Mouse (Mus musculus): Measurements from ENCODE around the gene Setdb1. TPM values are rescaled to one million over a fixed set of nuclear protein-coding genes. Genes with fewer than 3 reads are reported as not detected.

The Setdb1 gene
- polyA plus RNA-seq, 1 experiment from 2014 or later, result 56.5 TPM

GRCm38 (mm10) chr3:95323429-95323828 is 33.6 kb downstream of the Setdb1 start:
- no peak overlapping the region for H3K9ac ChIP-seq (ENCODE audit: low read depth, low read length)
- peaks cover 93% of the 10 kb centered on the region for H3K36me3 ChIP-seq (ENCODE audit: control insufficient read depth, insufficient read depth, low read length)
- H3K27ac ChIP-seq (ENCODE audit: low read depth, low read length), result no peak overlapping the region
- 93% methylated on average over 3 of the region's 3 CpGs for WGBS
- H3K4me3 ChIP-seq (ENCODE audit: low read length), result no peak overlapping the region
- no peak overlapping the region for H3K4me2 ChIP-seq (replicated peaks; ENCODE audit: low read depth, low read length)
- no peaks in the 10 kb centered on the region for H3K9me3 ChIP-seq (ENCODE audit: control insufficient read depth, low read length)
- peaks cover 5% of the 10 kb centered on the region; the same call in 1 of the 2 replicates for H3K4me1 ChIP-seq (ENCODE audit: control insufficient read depth, insufficient read depth, low read length)
- no peak for ATAC-seq (ENCODE audit: low FRiP score, low TSS enrichment)
- H3K27me3 ChIP-seq (ENCODE audit: control insufficient read depth, insufficient read depth, low read length), result no peaks in the 10 kb centered on the region

GRCm38 (mm10) chr3:95319701-95320625 is 37.0 kb downstream of the Setdb1 start:
- Histone ChIP-seq H3K9ac (ENCODE audit: low read depth, low read length) (no peak overlapping the region), H3K27me3 (ENCODE audit: control insufficient read depth, insufficient read depth, low read length) (no peaks in the 10 kb centered on the region), H3K4me3 (ENCODE audit: low read length) (no peak overlapping the region), H3K27ac (ENCODE audit: low read depth, low read length) (no peak overlapping the region), H3K4me1 (ENCODE audit: control insufficient read depth, insufficient read depth, low read length) (peaks cover 22% of the 10 kb centered on the region), H3K4me2 (replicated peaks; ENCODE audit: low read depth, low read length) (no peak overlapping the region), H3K9me3 (ENCODE audit: control insufficient read depth, low read length) (no peaks in the 10 kb centered on the region), H3K36me3 (ENCODE audit: control insufficient read depth, insufficient read depth, low read length) (peaks cover 58% of the 10 kb centered on the region)
- no peak for ATAC-seq (ENCODE audit: low FRiP score, low TSS enrichment)
- WGBS, result 69% methylated on average over 12 of the region's 12 CpGs

GRCm38 (mm10) chr3:95319110-95319509 is 37.9 kb downstream of the Setdb1 start:
- H3K9me3 ChIP-seq (ENCODE audit: control insufficient read depth, low read length), result no peaks in the 10 kb centered on the region
- no peak overlapping the region for H3K4me2 ChIP-seq (replicated peaks; ENCODE audit: low read depth, low read length)
- WGBS, result 77% methylated on average over 2 of the region's 2 CpGs
- H3K9ac ChIP-seq (ENCODE audit: low read depth, low read length), result no peak overlapping the region
- no peak overlapping the region for H3K4me3 ChIP-seq (ENCODE audit: low read length)
- no peaks in the 10 kb centered on the region for H3K27me3 ChIP-seq (ENCODE audit: control insufficient read depth, insufficient read depth, low read length)
- H3K27ac ChIP-seq (ENCODE audit: low read depth, low read length), result no peak overlapping the region
- H3K4me1 ChIP-seq (ENCODE audit: control insufficient read depth, insufficient read depth, low read length), result peaks cover 22% of the 10 kb centered on the region
- no peak for ATAC-seq (ENCODE audit: low FRiP score, low TSS enrichment)
- peaks cover 50% of the 10 kb centered on the region for H3K36me3 ChIP-seq (ENCODE audit: control insufficient read depth, insufficient read depth, low read length)

- Histone ChIP-seq H3K27ac (ENCODE audit: low read depth, low read length) (no peak overlapping the region), H3K9ac (ENCODE audit: low read depth, low read length) (no peak overlapping the region), H3K9me3 (ENCODE audit: control insufficient read depth, low read length) (no peaks in the 10 kb centered on the region), H3K27me3 (ENCODE audit: control insufficient read depth, insufficient read depth, low read length) (no peaks in the 10 kb centered on the region), H3K4me2 (replicated peaks; ENCODE audit: low read depth, low read length) (no peak overlapping the region), H3K36me3 (ENCODE audit: control insufficient read depth, insufficient read depth, low read length) (peaks cover 44% of the 10 kb centered on the region), H3K4me1 (ENCODE audit: control insufficient read depth, insufficient read depth, low read length) (peaks cover 22% of the 10 kb centered on the region), H3K4me3 (ENCODE audit: low read length) (no peak overlapping the region)
- ATAC-seq (ENCODE audit: low FRiP score, low TSS enrichment), result no peak
- 55% methylated on average over 6 of the region's 6 CpGs for WGBS
Observed at GRCm38 (mm10) chr3:95318548-95318947, 38.5 kb downstream of the Setdb1 start.

GRCm38 (mm10) chr3:95317414-95318080 is 39.5 kb downstream of the Setdb1 start:
- WGBS, result 23% methylated on average over 12 of the region's 12 CpGs
- no peak overlapping the region for H3K27ac ChIP-seq (ENCODE audit: low read depth, low read length)
- H3K36me3 ChIP-seq (ENCODE audit: control insufficient read depth, insufficient read depth, low read length), result peaks cover 34% of the 10 kb centered on the region
- no peak overlapping the region for H3K4me3 ChIP-seq (ENCODE audit: low read length)
- ATAC-seq (ENCODE audit: low FRiP score, low TSS enrichment), result no peak
- H3K27me3 ChIP-seq (ENCODE audit: control insufficient read depth, insufficient read depth, low read length), result no peaks in the 10 kb centered on the region
- H3K4me2 ChIP-seq (replicated peaks; ENCODE audit: low read depth, low read length), result no peak overlapping the region
- H3K4me1 ChIP-seq (ENCODE audit: control insufficient read depth, insufficient read depth, low read length), result peaks cover 22% of the 10 kb centered on the region
- H3K9ac ChIP-seq (ENCODE audit: low read depth, low read length), result no peak overlapping the region
- no peaks in the 10 kb centered on the region for H3K9me3 ChIP-seq (ENCODE audit: control insufficient read depth, low read length)

GRCm38 (mm10) chr3:95315844-95316550 is 41.0 kb downstream of the Setdb1 start:
- 17% methylated on average over 9 of the region's 9 CpGs for WGBS
- peak overlapping the region; percentile 95; the same call in 1 of the 2 replicates for H3K27ac ChIP-seq (ENCODE audit: low read depth, low read length)
- peaks cover 22% of the 10 kb centered on the region for H3K4me1 ChIP-seq (ENCODE audit: control insufficient read depth, insufficient read depth, low read length)
- no peak for ATAC-seq (ENCODE audit: low FRiP score, low TSS enrichment)
- H3K9me3 ChIP-seq (ENCODE audit: control insufficient read depth, low read length), result no peaks in the 10 kb centered on the region
- H3K27me3 ChIP-seq (ENCODE audit: control insufficient read depth, insufficient read depth, low read length), result no peaks in the 10 kb centered on the region
- peak overlapping the region; percentile 56 for H3K4me2 ChIP-seq (replicated peaks; ENCODE audit: low read depth, low read length)
- peak overlapping the region; percentile 91 for H3K4me3 ChIP-seq (ENCODE audit: low read length)
- H3K9ac ChIP-seq (ENCODE audit: low read depth, low read length), result peak overlapping the region; percentile 98
- H3K36me3 ChIP-seq (ENCODE audit: control insufficient read depth, insufficient read depth, low read length), result peaks cover 19% of the 10 kb centered on the region

- ATAC-seq (ENCODE audit: low FRiP score, low TSS enrichment), result peak; percentile 94
- no peaks in the 10 kb centered on the region for H3K9me3 ChIP-seq (ENCODE audit: control insufficient read depth, low read length)
- WGBS, result under 1% methylated on average over 53 of the region's 71 CpGs
- peak overlapping the region; percentile 95 for H3K27ac ChIP-seq (ENCODE audit: low read depth, low read length)
- peaks cover 22% of the 10 kb centered on the region for H3K4me1 ChIP-seq (ENCODE audit: control insufficient read depth, insufficient read depth, low read length)
- peak overlapping the region; percentile 91 for H3K4me3 ChIP-seq (ENCODE audit: low read length)
- H3K4me2 ChIP-seq (replicated peaks; ENCODE audit: low read depth, low read length), result peak overlapping the region; percentile 56
- peaks cover 12% of the 10 kb centered on the region; the same call in 1 of the 2 replicates for H3K36me3 ChIP-seq (ENCODE audit: control insufficient read depth, insufficient read depth, low read length)
- H3K27me3 ChIP-seq (ENCODE audit: control insufficient read depth, insufficient read depth, low read length), result no peaks in the 10 kb centered on the region
- peak overlapping the region; percentile 98 for H3K9ac ChIP-seq (ENCODE audit: low read depth, low read length)
Observed at GRCm38 (mm10) chr3:95315094-95315843, 41.7 kb downstream of the Setdb1 start.

GRCm38 (mm10) chr3:95314486-95315093 is 42.4 kb downstream of the Setdb1 start, which contains the start of gene Cers2:
Cers2 (plus strand) TSS chr3:95314791.
- peak; percentile 6; the same call in 1 of the 2 replicates for ATAC-seq (ENCODE audit: low FRiP score, low TSS enrichment)
- WGBS, result 3% methylated on average over 20 of the region's 27 CpGs

More at GRCm38 (mm10) chr3:95314486-95315093, 42.4 kb downstream of the Setdb1 start, which contains the start of gene Cers2:
- H3K4me2 ChIP-seq (replicated peaks; ENCODE audit: low read depth, low read length), result peak within 1 kb of the TSS; percentile 56
- peak within 1 kb of the TSS; percentile 91 for H3K4me3 ChIP-seq (ENCODE audit: low read length)
- peaks cover 22% of the 10 kb centered on the region for H3K4me1 ChIP-seq (ENCODE audit: control insufficient read depth, insufficient read depth, low read length)
- H3K9me3 ChIP-seq (ENCODE audit: control insufficient read depth, low read length), result no peaks in the 10 kb centered on the region
- no peaks in the 10 kb centered on the region for H3K27me3 ChIP-seq (ENCODE audit: control insufficient read depth, insufficient read depth, low read length)
- H3K27ac ChIP-seq (ENCODE audit: low read depth, low read length), result peak within 1 kb of the TSS; percentile 95
- peak within 1 kb of the TSS; percentile 98 for H3K9ac ChIP-seq (ENCODE audit: low read depth, low read length)
- H3K36me3 ChIP-seq (ENCODE audit: control insufficient read depth, insufficient read depth, low read length), result 0 out of 2 replicates have a peak, but pooled peaks cover 6% of the 10 kb centered on the region

Data from kidney, embryonic 14.5 days (tissue).